Mouse (Mus musculus) forelimb bud, embryonic 11.5 days (tissue): Measurements from ENCODE around the gene Slc7a1.

Experiments used
- DNase-seq: peaks from one replicate; pipeline ENCODE4 v3.0.0-alpha.2; 2012; ENCODE audit warnings: low read depth, low spot score

The Slc7a1 gene

GRCm38 (mm10) chr5:148399660-148400443 is at the start of gene Slc7a1:
TSS of gene Slc7a1 (minus strand) at chr5:148399904.
- peak; percentile 78 for DNase-seq

- DNase-seq = no peak
Measured at GRCm38 (mm10) chr5:148444974-148445373, 45.3 kb upstream of the Slc7a1 start.

GRCm38 (mm10) chr5:148443734-148444133 is 44.0 kb upstream of the Slc7a1 start:
- peak; percentile 27 for DNase-seq

- DNase-seq = peak; percentile 18
Measured at GRCm38 (mm10) chr5:148435660-148436059, 36.0 kb upstream of the Slc7a1 start.

- no peak for DNase-seq
Measured at GRCm38 (mm10) chr5:148432121-148432520, 32.4 kb upstream of the Slc7a1 start.

- no peak for DNase-seq
Measured at GRCm38 (mm10) chr5:148428846-148429245, 29.1 kb upstream of the Slc7a1 start.

GRCm38 (mm10) chr5:148425136-148425535 is 25.4 kb upstream of the Slc7a1 start:
- no peak for DNase-seq

- DNase-seq = no peak
Measured at GRCm38 (mm10) chr5:148421326-148421725, 21.6 kb upstream of the Slc7a1 start.

GRCm38 (mm10) chr5:148419112-148419526 is 19.4 kb upstream of the Slc7a1 start:
- no peak for DNase-seq

GRCm38 (mm10) chr5:148418436-148418835 is 18.7 kb upstream of the Slc7a1 start:
- no peak for DNase-seq

- no peak for DNase-seq
Measured at GRCm38 (mm10) chr5:148417756-148418155, 18.1 kb upstream of the Slc7a1 start.

- no peak for DNase-seq
Measured at GRCm38 (mm10) chr5:148416461-148416860, 16.8 kb upstream of the Slc7a1 start.

GRCm38 (mm10) chr5:148414233-148414632 is 14.5 kb upstream of the Slc7a1 start:
- DNase-seq = no peak

- DNase-seq = no peak
Measured at GRCm38 (mm10) chr5:148412504-148412903, 12.8 kb upstream of the Slc7a1 start.

GRCm38 (mm10) chr5:148409465-148409864 is 9.8 kb upstream of the Slc7a1 start:
- DNase-seq = no peak

GRCm38 (mm10) chr5:148406913-148407312 is 7.2 kb upstream of the Slc7a1 start:
- no peak for DNase-seq

- DNase-seq = no peak
Measured at GRCm38 (mm10) chr5:148404548-148404947, 4.8 kb upstream of the Slc7a1 start.

GRCm38 (mm10) chr5:148402641-148403040 is 2.9 kb upstream of the Slc7a1 start:
- no peak for DNase-seq

GRCm38 (mm10) chr5:148398766-148399659 is 691 bp downstream of the Slc7a1 start:
- peak; percentile 39 for DNase-seq

GRCm38 (mm10) chr5:148398451-148398765 is 1.3 kb downstream of the Slc7a1 start:
- DNase-seq = no peak

GRCm38 (mm10) chr5:148397911-148398310 is 1.8 kb downstream of the Slc7a1 start:
- no peak for DNase-seq

GRCm38 (mm10) chr5:148397418-148397817 is 2.3 kb downstream of the Slc7a1 start:
- DNase-seq = no peak

GRCm38 (mm10) chr5:148393316-148393715 is 6.4 kb downstream of the Slc7a1 start:
- no peak for DNase-seq
